Mouse (Mus musculus) lung, postnatal 4 days (tissue): ENCODE results near the gene Rap1gds1.
A peak's percentile ranks its signal among the peaks of the same experiment; 100 is the strongest.

Source experiments
- DNase-seq, 2 experiments: peaks; one replicate each; pipeline ENCODE4 v3.0.0; 2021

Rap1gds1 gene

GRCm38 (mm10) chr3:139048701-139049622, 26.0 kb downstream of the Rap1gds1 start:
- DNase-seq = no peak

- DNase-seq = no peak
These were observed 32.6 kb downstream of the Rap1gds1 start for GRCm38 (mm10) chr3:139042433-139042854.

- DNase-seq = no peak
These were observed 33.1 kb downstream of the Rap1gds1 start for GRCm38 (mm10) chr3:139041921-139042320.

- no peak for DNase-seq
These were observed 38.0 kb downstream of the Rap1gds1 start for GRCm38 (mm10) chr3:139037030-139037429.

GRCm38 (mm10) chr3:139033179-139033578, 41.8 kb downstream of the Rap1gds1 start:
- DNase-seq = no peak

- no peak for DNase-seq
These were observed 44.3 kb downstream of the Rap1gds1 start for GRCm38 (mm10) chr3:139030644-139031227.

- DNase-seq = no peak
These were observed 49.9 kb downstream of the Rap1gds1 start for GRCm38 (mm10) chr3:139025077-139025476.

GRCm38 (mm10) chr3:139023585-139023984, 51.4 kb downstream of the Rap1gds1 start:
- DNase-seq = no peak

GRCm38 (mm10) chr3:139012352-139012751, 62.6 kb downstream of the Rap1gds1 start:
- DNase-seq = peak in 1 of 2 experiments; percentile 11

GRCm38 (mm10) chr3:139005669-139006068, 69.3 kb downstream of the Rap1gds1 start:
- DNase-seq = no peak

- no peak for DNase-seq
These were observed 72.2 kb downstream of the Rap1gds1 start for GRCm38 (mm10) chr3:139002774-139003173.

- DNase-seq = no peak
These were observed 74.7 kb downstream of the Rap1gds1 start for GRCm38 (mm10) chr3:139000071-139000867.

GRCm38 (mm10) chr3:138993473-138993872, 81.5 kb downstream of the Rap1gds1 start:
- DNase-seq = no peak

- DNase-seq = no peak
These were observed 83.6 kb downstream of the Rap1gds1 start for GRCm38 (mm10) chr3:138991367-138991766.

GRCm38 (mm10) chr3:138989141-138989540, 85.9 kb downstream of the Rap1gds1 start:
- DNase-seq = no peak

- no peak for DNase-seq
These were observed 87.0 kb downstream of the Rap1gds1 start for GRCm38 (mm10) chr3:138988004-138988403.

- no peak for DNase-seq
These were observed 92.8 kb downstream of the Rap1gds1 start for GRCm38 (mm10) chr3:138982249-138982648.

GRCm38 (mm10) chr3:138977413-138977812, 97.6 kb downstream of the Rap1gds1 start:
- no peak for DNase-seq

GRCm38 (mm10) chr3:138967627-138968026, 107.4 kb downstream of the Rap1gds1 start:
- no peak for DNase-seq

- no peak for DNase-seq
These were observed 116.5 kb downstream of the Rap1gds1 start for GRCm38 (mm10) chr3:138958527-138958926.

- DNase-seq = no peak
These were observed 119.8 kb downstream of the Rap1gds1 start for GRCm38 (mm10) chr3:138955220-138955619.

- no peak for DNase-seq
These were observed 125.9 kb downstream of the Rap1gds1 start for GRCm38 (mm10) chr3:138949081-138949480.

- DNase-seq = no peak
These were observed 129.5 kb downstream of the Rap1gds1 start for GRCm38 (mm10) chr3:138945516-138945915.
